Mouse (Mus musculus) limb, embryonic 15.5 days (tissue): ENCODE measurements around the gene Gm20388. TPM values are rescaled to one million over a fixed set of nuclear protein-coding genes. Genes with fewer than 3 reads are reported as not detected.

Source experiments
- microRNA counts: library from miRNA; unstranded; fragments of <30 nt; microRNA quantifications from one replicate; lab custom pipeline; 2016
- microRNA-seq: library from miRNA; unstranded; fragments of <30 nt; microRNA quantifications from one replicate; pipeline ENCODE4, GENCODE M21; 2016
- polyA plus RNA-seq: library from polyadenylated mRNA; unstranded; fragments of >200 nt; fragmentation: Nextera tagmentation; extraction: Ambion mirVana; gene quantifications from 2 replicates; pipeline ENCODE4 v1.2.1, GENCODE M21; 2015

The Gm20388 gene
- polyA plus RNA-seq, 1 experiment from 2014 or later: 4.9 TPM

MicroRNAs within 50 kb of the gene (microRNA counts, 519-probe panel; counts per million panel counts)
- microRNA mmu-miR-1967 (lab: Ali Mortazavi, UCI): 1,902 counts per million, percentile 31 among the panel's probes with 10 or more counts

Small RNA genes within 50 kb of the gene (microRNA-seq; reads per million reads assigned to microRNA genes)
- not detected for gene Gm22715
- gene Gm24366: not detected
- not detected for gene Gm27530
- gene Mir1967: not detected
- gene Mir6396: not detected
- not detected for gene Mir7079
- not detected for gene Mir7080
- gene Mir7237: not detected
- not detected for gene Mir7687

Other genes with a start within 250 kb of the Gm20388 start
- gene Wfdc1, start 244.5 kb upstream of the Gm20388 start, polyA plus RNA-seq: 1.5 and 4.7 TPM in 2 replicates
- gene Atp2c2, start 210.8 kb upstream of the Gm20388 start, polyA plus RNA-seq: 5.3 and 5.8 TPM in 2 replicates
- gene Tldc1, start 132.4 kb upstream of the Gm20388 start, polyA plus RNA-seq: 11.5 and 11.7 TPM in 2 replicates
- 55.1 and 65.4 TPM in 2 replicates for gene Cotl1, start 70.3 kb upstream of the Gm20388 start, polyA plus RNA-seq
- 13.0 and 13.5 TPM in 2 replicates for gene Klhl36, start 48.6 kb upstream of the Gm20388 start, polyA plus RNA-seq
- 106 and 113 TPM in 2 replicates for gene Usp10, start 481 bp upstream of the Gm20388 start, polyA plus RNA-seq
- gene Crispld2, start 81.6 kb downstream of the Gm20388 start, polyA plus RNA-seq: 6.7 and 7.8 TPM in 2 replicates
- 32.7 and 32.8 TPM in 2 replicates for gene Zdhhc7, start 190.6 kb downstream of the Gm20388 start, polyA plus RNA-seq
- gene 6430548M08Rik, start 203.3 kb downstream of the Gm20388 start, polyA plus RNA-seq: 7.6 and 8.7 TPM in 2 replicates